Mouse (Mus musculus) kidney, embryonic 14.5 days (tissue): ENCODE data around the gene Clca4a. TPM values are rescaled to one million over a fixed set of nuclear protein-coding genes. Genes with fewer than 3 reads are reported as not detected.

Experiments
- polyA plus RNA-seq: library from polyadenylated mRNA; unstranded; fragments of >200 nt; fragmentation: Nextera tagmentation; extraction: Ambion mirVana; gene quantifications from 2 replicates; pipeline ENCODE4 v1.2.1, GENCODE M21; 2014

Clca4a gene
- polyA plus RNA-seq, 1 experiment from 2014 or later: not detected

Other genes with a start within 250 kb of the Clca4a start
- 8.2 and 11.1 TPM in 2 replicates for gene Clca3a1, start 214.1 kb downstream of the Clca4a start, polyA plus RNA-seq
- not detected in 2 replicates for gene Clca3a2, start 155.6 kb downstream of the Clca4a start, polyA plus RNA-seq
- gene Clca3b, start 125.7 kb downstream of the Clca4a start, polyA plus RNA-seq: 0.05 TPM in 1 of 2 replicates, not detected in the other
- not detected in 2 replicates for gene Clca4b, start 42.5 kb downstream of the Clca4a start, polyA plus RNA-seq
- gene Clca1, start 57.7 kb upstream of the Clca4a start, polyA plus RNA-seq: 0.05 TPM in 1 of 2 replicates, not detected in the other
- 0.10 and 0.22 TPM in 2 replicates for gene Clca2, start 124.4 kb upstream of the Clca4a start, polyA plus RNA-seq
- gene Odf2l, start 143.5 kb upstream of the Clca4a start, polyA plus RNA-seq: 19.8 and 21.0 TPM in 2 replicates